In the genomic region with DNA sequence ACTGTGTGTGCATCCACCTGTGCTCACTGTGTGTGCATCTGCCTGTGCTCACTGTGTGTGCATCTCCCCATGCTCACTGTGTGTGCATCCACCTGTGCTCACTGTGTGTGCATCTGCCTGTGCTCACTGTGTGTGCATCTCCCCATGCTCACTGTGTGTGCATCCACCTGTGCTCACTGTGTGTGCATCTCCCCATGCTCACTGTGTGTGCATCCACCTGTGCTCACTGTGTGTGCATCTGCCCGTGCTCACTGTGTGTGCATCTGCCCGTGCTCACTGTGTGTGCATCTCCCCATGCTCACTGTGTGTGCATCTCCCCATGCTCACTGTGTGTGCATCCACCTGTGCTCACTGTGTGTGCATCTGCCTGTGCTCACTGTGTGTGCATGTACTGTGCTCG, we compare ENCODE assay signal across 20 mouse cellular contexts. TPM values are rescaled to one million over a fixed set of nuclear protein-coding genes. Genes with fewer than 3 reads are reported as not detected.
"Had no signal": no experiment of that assay in that cellular context is flagged by ENCODE, and none has a peak within 500 bp of the region (broad histone marks: within the 10 kb centered on the region; RNA-seq: fewer than 3 reads in every experiment).

No protein-coding gene starts in this region.

RNA-seq across cellular contexts. Expression of gene Scrt2, which starts 18.5 kb away (rescaled TPM):
- total RNA-seq: heart, postnatal 10 days; heart, postnatal 14 days; heart, postnatal 25 days; heart, postnatal 36 days; heart, postnatal 4 days; hematopoietic stem cell, adult 5-6 weeks had no signal
- polyA plus RNA-seq: heart, embryonic 10.5 days; heart, embryonic 13.5 days; heart, embryonic 14.5 days; heart, embryonic 15.5 days; heart, embryonic 16.5 days; heart, postnatal 0 days; inflammation-experienced regulatory T-cells, adult 6 months; intestine, embryonic 16.5 days; intestine, postnatal 0 days; kidney, adult 2 months; kidney, embryonic 14.5 days; kidney, embryonic 16.5 days; kidney, postnatal 0 days; large intestine, adult 2 months had no signal
